Mouse (Mus musculus) erythroblast, embryonic 14.5 days (primary cell): Measurements from ENCODE around the gene Rnf169. TPM values are rescaled to one million over a fixed set of nuclear protein-coding genes. Genes with fewer than 3 reads are reported as not detected.
"Not testable (repeated sequence)": the region's sequence is repeated elsewhere in the genome, so short reads cannot be mapped to it uniquely, and the experiment has no call there.

Source experiments
- H3K27me3 ChIP-seq: 2 replicates; pipeline ENCODE4 v1.6.1; 2012; ENCODE audit warnings: inconsistent platforms; ENCODE audit not compliant: control insufficient read depth
- H3K36me3 ChIP-seq: 2 replicates; pipeline ENCODE4 v1.6.1; 2012; ENCODE audit warnings: mild to moderate bottlenecking, inconsistent platforms; ENCODE audit not compliant: control insufficient read depth
- H3K4me1 ChIP-seq: 2 replicates; pipeline ENCODE4 v1.6.1; 2012; ENCODE audit warnings: inconsistent platforms; ENCODE audit not compliant: control insufficient read depth
- H3K4me3 ChIP-seq: replicated peaks from 2 replicates; pipeline ENCODE3; 2012; ENCODE audit warnings: moderate library complexity, mild to moderate bottlenecking, inconsistent platforms
- H3K9me3 ChIP-seq: 2 replicates; pipeline ENCODE4 v1.6.1; 2012; ENCODE audit warnings: low read length, inconsistent platforms, mixed read lengths; ENCODE audit not compliant: control insufficient read depth
- GATA1 ChIP-seq: IDR thresholded peaks from 2 replicates; pipeline ENCODE4 v1.6.1; 2012; ENCODE audit warnings: low read length, inconsistent platforms, mixed read lengths
- TAL1 ChIP-seq: IDR thresholded peaks from 3 replicates; pipeline ENCODE4 v1.6.1; 2012; ENCODE audit warnings: low read length, inconsistent platforms, mixed read lengths
- polyA plus RNA-seq: library from polyadenylated mRNA; stranded (reverse); fragments of >175 nt; gene quantifications from 2 replicates; pipeline ENCODE4 v1.2.3, GENCODE M21; 2012

Rnf169 gene
- polyA plus RNA-seq, 1 experiment: 0.08 TPM

GRCm38 (mm10) chr7:99957226-99957965 is 22.9 kb downstream of the Rnf169 start:
- Histone ChIP-seq H3K9me3 (no peaks in the 10 kb centered on the region), H3K4me3 (no peak overlapping the region), H3K36me3 (peaks cover 7% of the 10 kb centered on the region), H3K27me3 (no peaks in the 10 kb centered on the region), H3K4me1 (peaks cover 4% of the 10 kb centered on the region; the same call in 1 of the 2 replicates)
- no peak for TF ChIP-seq GATA1
- no peak for TF ChIP-seq TAL1

GRCm38 (mm10) chr7:99956095-99956494 is 24.2 kb downstream of the Rnf169 start:
- H3K4me1 ChIP-seq: no peaks in the 10 kb centered on the region
- no peaks in the 10 kb centered on the region for H3K27me3 ChIP-seq
- no peaks in the 10 kb centered on the region for H3K9me3 ChIP-seq
- H3K36me3 ChIP-seq: peaks cover 7% of the 10 kb centered on the region
- no peak overlapping the region for H3K4me3 ChIP-seq
- TF ChIP-seq GATA1 (no peak), TAL1 (no peak)

- H3K4me1 ChIP-seq: no peaks in the 10 kb centered on the region
- no peaks in the 10 kb centered on the region for H3K27me3 ChIP-seq
- H3K4me3 ChIP-seq: no peak overlapping the region
- no peaks in the 10 kb centered on the region for H3K9me3 ChIP-seq
- no peak for TF ChIP-seq GATA1
- peaks cover 10% of the 10 kb centered on the region for H3K36me3 ChIP-seq
These were observed 26.0 kb downstream of the Rnf169 start for GRCm38 (mm10) chr7:99954212-99954611.

GRCm38 (mm10) chr7:99953442-99954098 is 26.7 kb downstream of the Rnf169 start:
- no peaks in the 10 kb centered on the region for H3K4me1 ChIP-seq
- TF ChIP-seq GATA1: no peak

GRCm38 (mm10) chr7:99947329-99947728 is 32.9 kb downstream of the Rnf169 start:
- Histone ChIP-seq H3K9me3 (no peaks in the 10 kb centered on the region), H3K4me1 (no peaks in the 10 kb centered on the region), H3K36me3 (peaks cover 39% of the 10 kb centered on the region), H3K4me3 (no peak overlapping the region), H3K27me3 (no peaks in the 10 kb centered on the region)
- TF ChIP-seq GATA1 (no peak), TAL1 (no peak)

More at GRCm38 (mm10) chr7:99953442-99954098, 26.7 kb downstream of the Rnf169 start:
- H3K27me3 ChIP-seq: no peaks in the 10 kb centered on the region
- H3K36me3 ChIP-seq: peaks cover 10% of the 10 kb centered on the region
- H3K9me3 ChIP-seq: no peaks in the 10 kb centered on the region
- no peak overlapping the region for H3K4me3 ChIP-seq

- Histone ChIP-seq H3K9me3 (no peaks in the 10 kb centered on the region), H3K27me3 (no peaks in the 10 kb centered on the region), H3K36me3 (peaks cover 44% of the 10 kb centered on the region), H3K4me3 (no peak overlapping the region), H3K4me1 (no peaks in the 10 kb centered on the region)
- TF ChIP-seq TAL1 (no peak), GATA1 (no peak)
These were observed 33.9 kb downstream of the Rnf169 start for GRCm38 (mm10) chr7:99946356-99946755.

GRCm38 (mm10) chr7:99945939-99946338 is 34.3 kb downstream of the Rnf169 start:
- Histone ChIP-seq H3K4me3 (no peak overlapping the region), H3K36me3 (peaks cover 45% of the 10 kb centered on the region), H3K4me1 (no peaks in the 10 kb centered on the region), H3K9me3 (no peaks in the 10 kb centered on the region), H3K27me3 (no peaks in the 10 kb centered on the region)
- no peak for TF ChIP-seq GATA1
- TF ChIP-seq TAL1: no peak

GRCm38 (mm10) chr7:99945012-99945411 is 35.2 kb downstream of the Rnf169 start:
- H3K4me3 ChIP-seq: not testable (repeated sequence)

GRCm38 (mm10) chr7:99944520-99944919 is 35.7 kb downstream of the Rnf169 start:
- TF ChIP-seq TAL1 (no peak), GATA1 (no peak)
- H3K9me3 ChIP-seq: no peaks in the 10 kb centered on the region
- no peak overlapping the region for H3K4me3 ChIP-seq
- H3K4me1 ChIP-seq: no peaks in the 10 kb centered on the region
- peaks cover 52% of the 10 kb centered on the region for H3K36me3 ChIP-seq
- no peaks in the 10 kb centered on the region for H3K27me3 ChIP-seq

More at GRCm38 (mm10) chr7:99945012-99945411, 35.2 kb downstream of the Rnf169 start:
- H3K36me3 ChIP-seq: peaks cover 54% of the 10 kb centered on the region
- H3K9me3 ChIP-seq, H3K27me3 ChIP-seq, H3K4me1 ChIP-seq: not testable (repeated sequence)

- Histone ChIP-seq H3K27me3 (no peaks in the 10 kb centered on the region), H3K4me1 (no peaks in the 10 kb centered on the region), H3K36me3 (peaks cover 45% of the 10 kb centered on the region), H3K9me3 (no peaks in the 10 kb centered on the region), H3K4me3 (no peak overlapping the region)
- TF ChIP-seq TAL1 (no peak), GATA1 (no peak)
These were observed 39.6 kb downstream of the Rnf169 start for GRCm38 (mm10) chr7:99940669-99941068.
